Mouse (Mus musculus) lung, postnatal 36 days (tissue): Measurements from ENCODE around the gene Gtdc1.

Source experiments
- DNase-seq: peaks from one replicate; pipeline ENCODE4 v3.0.0; 2022; ENCODE audit warnings: mixed read lengths

Gtdc1 gene

DNA sequence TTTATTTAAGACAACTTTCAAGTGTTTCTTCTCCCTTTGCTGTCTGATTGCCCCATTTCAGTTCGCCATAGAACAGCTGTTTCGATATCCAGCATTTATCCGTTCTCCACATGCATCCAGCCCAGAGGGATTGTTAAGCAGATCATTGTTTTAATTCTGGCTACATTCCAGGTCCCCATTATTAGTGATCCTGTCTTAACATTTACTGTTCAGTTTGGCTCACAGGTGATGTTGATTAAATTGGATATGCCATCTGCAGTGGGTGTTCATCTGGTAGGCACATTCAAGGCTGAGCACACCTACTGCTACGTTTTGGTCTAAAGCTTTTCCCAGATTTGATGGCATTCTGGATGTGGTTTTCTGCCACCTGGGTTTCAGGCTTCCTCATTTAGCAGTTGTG lies 409.4 kb downstream of the Gtdc1 start:
- DNase-seq = no peak
